Mouse (Mus musculus): ENCODE measurements at regions not wholly inside any gene's neighbourhood (a gene's known extent, or its start where the extent isn't known, plus 50 kb on each side); places are given as distances from the start of the nearest gene placed in this dataset.
A peak's percentile ranks its signal among the peaks of the same experiment; 100 is the strongest.

- DNase-seq = no peak
Observed at GRCm38 (mm10) chr14:99734200-99734567, 435.7 kb downstream of the Klf5 start.

GRCm38 (mm10) chr14:99743625-99744297 lies 445.3 kb downstream of the Klf5 start:
- no peak for DNase-seq

GRCm38 (mm10) chr14:99745209-99745608 lies 446.7 kb downstream of the Klf5 start:
- no peak for DNase-seq

GRCm38 (mm10) chr14:99748166-99748565 lies 449.7 kb downstream of the Klf5 start:
- DNase-seq = no peak

- no peak for DNase-seq
Observed at GRCm38 (mm10) chr14:99749308-99750305, 451.1 kb downstream of the Klf5 start.

- DNase-seq = no peak
Observed at GRCm38 (mm10) chr14:99758045-99758444, 459.6 kb downstream of the Klf5 start.

GRCm38 (mm10) chr14:99763336-99763735 lies 464.8 kb downstream of the Klf5 start:
- DNase-seq = no peak

- no peak for DNase-seq
Observed at GRCm38 (mm10) chr14:99771009-99771408, 472.5 kb downstream of the Klf5 start.

GRCm38 (mm10) chr14:99772774-99773423 lies 474.4 kb downstream of the Klf5 start:
- DNase-seq = peak; percentile 22

- DNase-seq = no peak
Observed at GRCm38 (mm10) chr14:99778477-99778876, 480.0 kb downstream of the Klf5 start.

- no peak for DNase-seq
Observed at GRCm38 (mm10) chr14:99778957-99779356, 480.5 kb downstream of the Klf5 start.

GRCm38 (mm10) chr14:99783646-99784045 lies 485.2 kb downstream of the Klf5 start:
- no peak for DNase-seq

GRCm38 (mm10) chr14:99785106-99785505 lies 486.6 kb downstream of the Klf5 start:
- DNase-seq = no peak

- DNase-seq = no peak
Observed at GRCm38 (mm10) chr14:99786367-99786766, 487.9 kb downstream of the Klf5 start.

- no peak for DNase-seq
Observed at GRCm38 (mm10) chr14:99788185-99788584, 489.7 kb downstream of the Klf5 start.

- DNase-seq = no peak
Observed at GRCm38 (mm10) chr14:99796293-99796692, 488.2 kb downstream of the Klf12 start.

GRCm38 (mm10) chr14:99806052-99806451 lies 478.4 kb downstream of the Klf12 start:
- no peak for DNase-seq

GRCm38 (mm10) chr14:99806599-99806998 lies 477.9 kb downstream of the Klf12 start:
- DNase-seq = no peak

GRCm38 (mm10) chr14:99812741-99813485 lies 471.6 kb downstream of the Klf12 start:
- no peak for DNase-seq
